Mouse (Mus musculus): Measurements from ENCODE around the gene Pfkm. TPM values are rescaled to one million over a fixed set of nuclear protein-coding genes. Genes with fewer than 3 reads are reported as not detected.

Pfkm gene
- polyA plus RNA-seq, 1 experiment from 2014 or later = 79.8 TPM

DNA sequence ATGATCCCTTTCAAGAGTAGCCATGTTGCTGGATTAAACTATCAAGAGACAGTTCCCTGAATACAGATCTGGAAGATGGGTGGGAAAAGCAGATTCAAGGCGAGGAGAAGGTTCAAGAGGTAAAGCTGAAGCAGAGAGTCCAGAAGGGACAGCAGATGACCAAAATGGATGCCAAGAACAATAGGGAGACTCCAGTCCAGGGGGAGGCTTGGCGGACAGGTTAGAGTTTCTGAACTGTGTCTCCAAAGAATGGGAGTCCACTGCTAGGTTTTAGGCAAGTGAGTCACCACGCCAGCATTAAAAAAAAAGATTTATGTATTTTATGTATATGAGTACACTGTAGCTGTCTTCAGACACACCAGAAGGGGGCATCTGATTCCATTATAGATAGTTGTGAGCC is 62.2 kb downstream of the Pfkm start:
- WGBS = 81% methylated on average over 3 of the region's 3 CpGs
- no peaks in the 10 kb centered on the region for H3K36me3 ChIP-seq (ENCODE audit: control insufficient read depth, insufficient read depth, low read length)
- H3K4me2 ChIP-seq (ENCODE audit: low read depth, low read length) = no peak overlapping the region
- H3K4me1 ChIP-seq (ENCODE audit: control insufficient read depth, insufficient read depth, low read length) = no peaks in the 10 kb centered on the region
- no peak overlapping the region for H3K4me3 ChIP-seq (ENCODE audit: low read depth, low read length)
- H3K9ac ChIP-seq (replicated peaks; ENCODE audit: low read depth, low read length) = no peak overlapping the region
- ATAC-seq (ENCODE audit: low read depth) = no peak
- no peaks in the 10 kb centered on the region for H3K9me3 ChIP-seq (ENCODE audit: control insufficient read depth, low read length)
- H3K27ac ChIP-seq (ENCODE audit: low read depth, low read length) = no peak overlapping the region
- no peaks in the 10 kb centered on the region for H3K27me3 ChIP-seq (ENCODE audit: control insufficient read depth, insufficient read depth, low read length)

DNA sequence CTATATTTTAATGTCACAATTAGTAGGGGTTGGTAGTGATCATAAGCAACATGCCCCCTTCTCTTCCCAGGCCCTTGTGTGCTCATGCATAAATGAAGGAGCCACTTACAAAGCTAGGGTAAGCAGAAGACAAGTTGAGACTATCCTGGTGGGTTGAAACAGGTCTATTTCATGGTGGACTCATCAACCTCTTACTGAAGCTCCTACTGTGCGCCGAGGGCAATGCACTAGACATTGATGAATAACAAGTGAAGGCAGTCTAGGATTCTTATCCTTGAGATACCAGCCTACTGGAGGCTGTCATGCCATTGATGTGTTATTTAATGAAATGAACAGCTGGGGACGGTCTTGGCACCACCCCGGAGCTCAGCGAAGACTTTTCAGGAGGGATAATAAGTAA is 62.9 kb downstream of the Pfkm start:
- ATAC-seq (ENCODE audit: low read depth) = no peak
- Histone ChIP-seq H3K27ac (ENCODE audit: low read depth, low read length) (no peak overlapping the region), H3K9ac (replicated peaks; ENCODE audit: low read depth, low read length) (no peak overlapping the region), H3K4me3 (ENCODE audit: low read depth, low read length) (no peak overlapping the region), H3K4me1 (ENCODE audit: control insufficient read depth, insufficient read depth, low read length) (no peaks in the 10 kb centered on the region), H3K36me3 (ENCODE audit: control insufficient read depth, insufficient read depth, low read length) (no peaks in the 10 kb centered on the region), H3K27me3 (ENCODE audit: control insufficient read depth, insufficient read depth, low read length) (no peaks in the 10 kb centered on the region), H3K9me3 (ENCODE audit: control insufficient read depth, low read length) (no peaks in the 10 kb centered on the region), H3K4me2 (ENCODE audit: low read depth, low read length) (no peak overlapping the region)
- WGBS = 96% methylated on average over 5 of the region's 5 CpGs

DNA sequence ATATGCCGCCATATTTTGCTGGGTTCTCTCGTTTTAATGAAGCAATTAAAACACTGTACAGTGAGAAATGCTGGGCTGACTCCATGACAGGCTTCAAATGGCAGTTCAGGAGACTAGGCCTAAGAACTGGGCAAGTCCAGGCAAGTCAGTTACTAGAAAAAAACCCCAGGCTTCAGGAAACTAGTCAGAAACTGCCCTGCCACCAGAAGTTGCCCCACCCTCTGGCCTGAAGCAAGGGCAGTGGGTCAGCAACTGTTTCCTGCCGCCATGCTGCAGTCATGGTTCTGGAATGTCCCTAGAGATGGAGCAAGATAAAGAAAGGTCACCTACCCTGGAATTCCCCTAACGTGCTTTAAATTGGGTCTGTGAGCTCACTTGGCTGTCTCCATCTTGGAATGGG is 63.6 kb downstream of the Pfkm start:
- H3K4me2 ChIP-seq (ENCODE audit: low read depth, low read length) = no peak overlapping the region
- no peaks in the 10 kb centered on the region for H3K4me1 ChIP-seq (ENCODE audit: control insufficient read depth, insufficient read depth, low read length)
- WGBS = 84% methylated on average over 4 of the region's 4 CpGs
- no peaks in the 10 kb centered on the region for H3K27me3 ChIP-seq (ENCODE audit: control insufficient read depth, insufficient read depth, low read length)
- H3K27ac ChIP-seq (ENCODE audit: low read depth, low read length) = no peak overlapping the region
- H3K9me3 ChIP-seq (ENCODE audit: control insufficient read depth, low read length) = no peaks in the 10 kb centered on the region
- H3K9ac ChIP-seq (replicated peaks; ENCODE audit: low read depth, low read length) = no peak overlapping the region
- no peak for ATAC-seq (ENCODE audit: low read depth)
- H3K36me3 ChIP-seq (ENCODE audit: control insufficient read depth, insufficient read depth, low read length) = no peaks in the 10 kb centered on the region
- H3K4me3 ChIP-seq (ENCODE audit: low read depth, low read length) = no peak overlapping the region

DNA sequence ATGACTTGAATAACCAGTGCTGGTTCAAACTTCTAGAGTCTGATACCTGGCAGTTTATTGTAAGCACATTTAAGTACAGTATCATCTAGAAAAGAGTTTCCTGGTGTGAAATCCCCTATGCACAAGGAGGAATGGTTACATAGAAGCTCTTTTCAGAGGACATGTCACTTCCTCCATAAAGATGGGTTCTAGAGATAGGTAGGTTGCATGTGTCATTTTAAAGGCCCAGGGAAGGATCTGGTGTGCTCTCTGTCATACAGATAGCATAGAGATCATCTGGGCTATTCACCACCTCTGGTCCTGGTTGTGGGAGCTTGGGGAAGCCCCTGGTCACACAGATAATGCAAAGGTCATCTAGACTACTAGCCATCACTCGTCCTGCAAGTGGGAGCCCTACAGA is 64.9 kb downstream of the Pfkm start:
- Histone ChIP-seq H3K36me3 (ENCODE audit: control insufficient read depth, insufficient read depth, low read length) (no peaks in the 10 kb centered on the region), H3K4me3 (ENCODE audit: low read depth, low read length) (no peak overlapping the region), H3K27ac (ENCODE audit: low read depth, low read length) (no peak overlapping the region), H3K4me1 (ENCODE audit: control insufficient read depth, insufficient read depth, low read length) (no peaks in the 10 kb centered on the region), H3K9me3 (ENCODE audit: control insufficient read depth, low read length) (no peaks in the 10 kb centered on the region), H3K27me3 (ENCODE audit: control insufficient read depth, insufficient read depth, low read length) (no peaks in the 10 kb centered on the region), H3K4me2 (ENCODE audit: low read depth, low read length) (no peak overlapping the region), H3K9ac (replicated peaks; ENCODE audit: low read depth, low read length) (no peak overlapping the region)
- ATAC-seq (ENCODE audit: low read depth) = no peak
- 57% methylated on average over 1 of the region's 1 CpGs for WGBS

DNA sequence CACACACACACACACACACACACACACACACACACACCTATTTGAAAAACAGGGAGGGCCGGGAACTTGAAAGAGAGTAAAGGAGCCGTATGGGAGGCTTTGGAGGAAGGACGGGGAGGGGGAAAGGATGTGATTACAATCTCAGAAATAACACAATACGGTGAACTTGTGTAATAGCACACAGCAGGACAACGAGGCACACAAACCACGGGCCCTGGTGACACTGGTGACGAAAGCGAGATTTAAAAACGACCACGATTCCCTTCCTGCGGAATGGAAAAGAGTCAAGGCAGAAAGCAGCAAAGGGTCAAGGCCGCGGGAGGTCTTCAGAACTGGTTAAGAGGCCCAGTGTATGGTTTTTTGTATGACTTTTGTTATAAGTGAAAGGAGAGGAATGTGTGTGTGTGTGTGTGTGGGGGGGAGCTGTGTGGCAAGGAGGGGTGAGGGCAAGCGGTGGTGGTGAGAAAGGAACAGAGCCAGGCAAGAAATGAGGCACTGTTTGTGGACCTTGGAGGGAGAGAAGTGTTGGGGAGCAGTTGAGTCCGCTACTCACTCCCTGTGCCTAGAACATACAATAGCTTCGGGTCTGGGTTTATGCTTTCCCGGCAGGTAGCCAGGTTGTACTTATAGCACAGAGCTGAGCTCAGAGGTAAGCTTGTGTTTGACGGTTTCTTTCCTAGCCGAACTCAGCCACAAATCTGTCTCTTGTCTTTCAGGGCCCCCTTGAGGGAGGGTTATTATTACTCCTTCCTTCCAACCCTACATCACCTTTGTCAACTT is 68.8 kb downstream of the Pfkm start:
- Histone ChIP-seq H3K4me2 (ENCODE audit: low read depth, low read length) (no peak overlapping the region), H3K4me1 (ENCODE audit: control insufficient read depth, insufficient read depth, low read length) (no peaks in the 10 kb centered on the region), H3K27me3 (ENCODE audit: control insufficient read depth, insufficient read depth, low read length) (0 out of 2 replicates have a peak, but pooled peaks cover 2% of the 10 kb centered on the region), H3K27ac (ENCODE audit: low read depth, low read length) (no peak overlapping the region), H3K9me3 (ENCODE audit: control insufficient read depth, low read length) (no peaks in the 10 kb centered on the region), H3K4me3 (ENCODE audit: low read depth, low read length) (no peak overlapping the region), H3K36me3 (ENCODE audit: control insufficient read depth, insufficient read depth, low read length) (no peaks in the 10 kb centered on the region), H3K9ac (replicated peaks; ENCODE audit: low read depth, low read length) (no peak overlapping the region)
- 62% methylated on average over 19 of the region's 19 CpGs for WGBS
- no peak for ATAC-seq (ENCODE audit: low read depth)

DNA sequence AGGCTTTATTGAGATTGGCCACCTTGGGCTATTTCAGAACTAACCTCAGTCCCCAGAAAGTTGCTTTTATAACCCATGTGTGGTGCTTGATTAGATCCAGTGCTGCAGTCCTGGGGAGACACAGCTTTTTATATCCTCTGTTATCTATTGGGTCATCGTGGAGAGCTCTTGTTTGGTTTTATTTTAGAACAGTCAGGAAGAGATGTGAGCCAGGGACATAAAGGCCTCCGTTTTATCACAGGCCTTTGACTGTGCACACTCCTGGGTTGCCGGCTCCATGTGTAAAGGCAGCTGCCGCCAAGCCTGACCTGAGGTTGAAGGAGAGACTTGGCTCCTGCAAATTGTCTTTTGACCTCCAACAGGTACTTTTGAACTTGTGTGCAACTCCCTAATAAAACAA is 70.2 kb downstream of the Pfkm start:
- no peak for ATAC-seq (ENCODE audit: low read depth)
- 62% methylated on average over 4 of the region's 4 CpGs for WGBS

DNA sequence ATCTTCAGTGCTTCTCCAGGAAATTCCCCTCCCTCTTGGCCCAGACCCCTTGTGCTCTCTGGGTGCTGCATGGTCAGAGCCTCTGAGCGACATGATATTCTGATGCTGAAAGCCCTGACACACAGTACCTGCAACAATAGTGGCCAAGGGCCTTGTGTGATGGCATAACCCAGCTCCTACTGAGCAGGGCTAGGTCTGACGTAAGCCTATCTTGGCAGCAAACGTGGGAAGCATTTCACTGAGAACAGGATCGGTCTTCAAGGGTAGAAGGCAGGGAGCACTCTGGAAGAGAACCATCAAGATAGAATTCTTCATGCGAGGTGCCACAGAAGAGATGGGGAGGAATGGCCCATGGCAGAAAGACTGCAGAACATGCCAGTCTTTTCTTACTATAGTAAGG is 73.1 kb downstream of the Pfkm start, which contains the start of gene Asb8:
Gene Asb8 (minus strand): TSS at position 101 of the 400 bp plus-strand sequence.
- H3K9ac ChIP-seq (replicated peaks; ENCODE audit: low read depth, low read length) = no peak within 1 kb of the TSS
- H3K4me2 ChIP-seq (ENCODE audit: low read depth, low read length) = peak within 1 kb of the TSS; percentile 77; the same call in 1 of the 2 replicates
- H3K4me3 ChIP-seq (ENCODE audit: low read depth, low read length) = no peak within 1 kb of the TSS

More for the DNA sequence above, 70.2 kb downstream of the Pfkm start:
- Histone ChIP-seq H3K27me3 (ENCODE audit: control insufficient read depth, insufficient read depth, low read length) (0 out of 2 replicates have a peak, but pooled peaks cover 2% of the 10 kb centered on the region), H3K4me1 (ENCODE audit: control insufficient read depth, insufficient read depth, low read length) (no peaks in the 10 kb centered on the region), H3K9me3 (ENCODE audit: control insufficient read depth, low read length) (no peaks in the 10 kb centered on the region), H3K4me2 (ENCODE audit: low read depth, low read length) (no peak overlapping the region), H3K9ac (replicated peaks; ENCODE audit: low read depth, low read length) (no peak overlapping the region), H3K4me3 (ENCODE audit: low read depth, low read length) (no peak overlapping the region), H3K27ac (ENCODE audit: low read depth, low read length) (no peak overlapping the region), H3K36me3 (ENCODE audit: control insufficient read depth, insufficient read depth, low read length) (no peaks in the 10 kb centered on the region)

DNA sequence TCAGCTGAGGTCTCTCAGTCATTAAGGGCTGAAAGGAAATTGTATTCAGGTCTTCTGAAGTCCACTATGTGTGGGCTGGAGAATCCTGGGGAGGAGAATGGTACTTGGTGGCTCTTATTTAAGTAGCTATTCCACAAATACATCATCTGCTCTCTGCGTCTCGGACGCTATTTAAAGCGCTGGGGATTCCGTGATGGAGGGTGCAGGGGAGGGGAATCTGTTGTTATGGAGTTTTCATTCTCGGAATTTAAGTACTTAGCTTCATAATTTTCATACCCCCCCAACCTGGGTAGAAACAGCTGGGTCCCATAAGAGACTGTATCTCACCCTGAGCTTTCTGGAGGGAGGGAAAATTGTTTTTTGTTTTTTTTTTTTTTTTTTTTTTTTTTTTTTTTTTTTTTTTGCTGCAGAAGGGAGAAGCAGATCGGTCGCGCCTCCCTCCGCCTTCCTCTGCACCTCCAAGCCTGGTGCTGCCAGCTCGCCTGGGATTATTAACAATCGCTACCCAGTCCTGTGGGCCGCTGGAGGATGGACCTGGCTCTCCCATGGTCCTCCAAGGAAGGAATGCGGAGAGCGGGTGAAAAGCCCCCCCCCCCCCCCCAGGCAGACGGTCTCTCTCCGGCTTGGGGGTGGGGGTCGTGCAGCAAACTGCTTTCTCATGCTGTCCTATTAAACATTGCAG is 74.7 kb downstream of the Pfkm start, which contains the start of gene Ccdc184:
Gene Ccdc184 (plus strand): TSS at position 196 of the 682 bp plus-strand sequence.
- 2% methylated on average over 15 of the region's 18 CpGs for WGBS
- Histone ChIP-seq H3K9ac (replicated peaks; ENCODE audit: low read depth, low read length) (peak within 1 kb of the TSS; percentile 58), H3K4me2 (ENCODE audit: low read depth, low read length) (peak within 1 kb of the TSS; percentile 77), H3K36me3 (ENCODE audit: control insufficient read depth, insufficient read depth, low read length) (no peaks in the 10 kb centered on the region), H3K9me3 (ENCODE audit: control insufficient read depth, low read length) (no peaks in the 10 kb centered on the region), H3K4me1 (ENCODE audit: control insufficient read depth, insufficient read depth, low read length) (peaks cover 15% of the 10 kb centered on the region; the same call in 1 of the 2 replicates), H3K27me3 (ENCODE audit: control insufficient read depth, insufficient read depth, low read length) (peaks cover 8% of the 10 kb centered on the region), H3K27ac (ENCODE audit: low read depth, low read length) (peak within 1 kb of the TSS; percentile 91), H3K4me3 (ENCODE audit: low read depth, low read length) (peak within 1 kb of the TSS; percentile 58)
- ATAC-seq (ENCODE audit: low read depth) = peak; percentile 75

More for the DNA sequence above, 73.1 kb downstream of the Pfkm start, which contains the start of gene Asb8:
- 84% methylated on average over 5 of the region's 5 CpGs for WGBS
- ATAC-seq (ENCODE audit: low read depth) = no peak
- H3K27me3 ChIP-seq (ENCODE audit: control insufficient read depth, insufficient read depth, low read length) = peaks cover 8% of the 10 kb centered on the region
- no peak within 1 kb of the TSS for H3K27ac ChIP-seq (ENCODE audit: low read depth, low read length)
- H3K4me1 ChIP-seq (ENCODE audit: control insufficient read depth, insufficient read depth, low read length) = peaks cover 8% of the 10 kb centered on the region; the same call in 1 of the 2 replicates
- H3K9me3 ChIP-seq (ENCODE audit: control insufficient read depth, low read length) = no peaks in the 10 kb centered on the region
- H3K36me3 ChIP-seq (ENCODE audit: control insufficient read depth, insufficient read depth, low read length) = no peaks in the 10 kb centered on the region
